Mouse (Mus musculus) kidney, embryonic 14.5 days (tissue): ENCODE data around the gene Gm42957. TPM values are rescaled to one million over a fixed set of nuclear protein-coding genes. Genes with fewer than 3 reads are reported as not detected.

ENCODE experiments used
- ATAC-seq: fragments of 200-750 bp; cut with Nextera tagmentation; 2 replicates; pipeline ENCODE4 v1.8.0; 2017; ENCODE audit warnings: moderate number of reproducible peaks, mild to moderate bottlenecking, moderate TSS enrichment, moderate library complexity; ENCODE audit not compliant: low FRiP score, low TSS enrichment
- H3K27ac ChIP-seq: fragments of 300-500 bp; sonication (generic); 2 replicates; pipeline ENCODE4 v1.5.1; 2014; ENCODE audit warnings: low read depth, mild to moderate bottlenecking, low read length, moderate library complexity, mixed read lengths
- H3K27me3 ChIP-seq: fragments of 300-500 bp; sonication (generic); 2 replicates; pipeline ENCODE4 v1.6.1; 2014; ENCODE audit warnings: mild to moderate bottlenecking, low read length; ENCODE audit not compliant: control insufficient read depth, insufficient read depth
- H3K36me3 ChIP-seq: fragments of 300-500 bp; sonication (generic); 2 replicates; pipeline ENCODE4 v1.6.1; 2014; ENCODE audit warnings: low read length, mixed read lengths; ENCODE audit not compliant: control insufficient read depth, insufficient read depth
- H3K4me1 ChIP-seq: fragments of 300-500 bp; sonication (generic); 2 replicates; pipeline ENCODE4 v1.6.1; 2014; ENCODE audit warnings: low read length, mixed read lengths; ENCODE audit not compliant: control insufficient read depth, insufficient read depth
- H3K4me2 ChIP-seq: fragments of 300-500 bp; sonication (generic); replicated peaks from 2 replicates; pipeline ENCODE4 v1.6.1; 2014; ENCODE audit warnings: low read depth, mild to moderate bottlenecking, low read length
- H3K4me3 ChIP-seq: fragments of 300-500 bp; sonication (generic); 2 replicates; pipeline ENCODE4 v1.5.1; 2014; ENCODE audit warnings: mild to moderate bottlenecking, low read length
- H3K9ac ChIP-seq: fragments of 300-500 bp; sonication (generic); 2 replicates; pipeline ENCODE4 v1.6.1; 2014; ENCODE audit warnings: low read depth, mild to moderate bottlenecking, low read length, moderate library complexity
- H3K9me3 ChIP-seq: fragments of 300-500 bp; sonication (generic); 2 replicates; pipeline ENCODE4 v1.6.1; 2016; ENCODE audit warnings: low read length; ENCODE audit not compliant: control insufficient read depth
- WGBS: fragments of 180-500 bp; shearing (Covaris S2); extraction: QIAGEN DNeasy Blood & Tissue Kit; methylation state at CpG from one replicate; pipeline ENCODE4 v1.1.7; 2014; 5-methylcytosine and 5-hydroxymethylcytosine counted together
- polyA plus RNA-seq: library from polyadenylated mRNA; unstranded; fragments of >200 nt; fragmentation: Nextera tagmentation; extraction: Ambion mirVana; gene quantifications from 2 replicates; pipeline ENCODE4 v1.2.1, GENCODE M21; 2014

Gm42957 gene
- polyA plus RNA-seq, result not detected in 2 replicates

DNA sequence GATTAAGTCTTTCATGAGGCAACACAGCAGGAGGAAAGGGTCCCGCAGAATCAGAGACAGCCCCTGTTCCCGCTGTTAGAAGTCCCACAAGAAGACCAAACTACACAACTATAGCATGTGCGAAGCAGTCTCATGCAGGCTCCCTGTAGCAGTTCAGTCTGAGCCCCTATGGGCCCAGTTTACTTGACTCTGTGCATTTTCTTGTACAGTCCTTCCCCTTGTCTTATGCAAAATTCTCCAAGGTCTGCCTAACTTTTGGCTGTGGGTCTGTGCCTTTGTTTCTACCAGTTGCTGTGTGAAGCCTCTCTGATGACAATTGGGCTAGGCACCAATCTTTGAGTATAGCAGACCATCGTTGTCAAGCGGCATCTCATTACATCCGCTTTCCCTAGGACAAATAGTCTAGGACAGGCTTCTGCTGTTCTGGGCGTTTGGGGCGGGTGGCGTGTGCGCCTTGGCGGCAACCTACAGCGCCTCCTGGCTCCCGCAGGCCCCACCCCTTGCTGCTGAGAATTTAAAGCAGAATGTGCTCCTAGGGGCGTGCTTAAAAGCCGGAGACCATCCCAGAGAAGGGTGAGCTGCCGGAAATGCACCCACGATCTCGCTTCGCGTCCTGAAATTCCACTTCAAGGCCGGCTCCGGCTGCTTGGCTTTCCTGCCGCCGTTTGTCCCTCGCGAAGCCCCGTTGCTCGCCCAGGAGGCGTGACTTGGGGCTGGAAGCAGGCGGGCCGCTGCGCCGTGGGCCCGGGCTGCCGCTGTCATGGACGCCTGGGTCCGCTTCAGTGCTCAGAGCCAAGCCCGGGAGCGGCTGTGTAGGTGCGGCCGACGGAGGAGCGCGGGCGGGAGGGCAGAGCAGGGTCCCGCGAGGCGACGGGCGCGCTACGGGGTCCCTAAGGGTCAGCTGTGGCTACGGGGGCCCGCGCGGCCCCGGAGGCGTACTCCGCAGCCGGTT, at the start of gene Gm42957, which contains the start of gene Pex11b:
Gm42957 (plus strand) TSS at position 547 of the 952 bp plus-strand sequence.
Pex11b (plus strand) TSS at position 449 of the 952 bp plus-strand sequence.
- 2% methylated on average over 60 of the region's 60 CpGs for WGBS
- Histone ChIP-seq H3K4me3 (peak within 1 kb of the TSS; percentile 91), H3K9ac (peak within 1 kb of the TSS; percentile 92), H3K36me3 (peaks cover 51% of the 10 kb centered on the region), H3K4me1 (peaks cover 19% of the 10 kb centered on the region; the same call in 1 of the 2 replicates), H3K4me2 (peak within 1 kb of the TSS; percentile 75), H3K27ac (peak within 1 kb of the TSS; percentile 87), H3K27me3 (no peaks in the 10 kb centered on the region), H3K9me3 (no peaks in the 10 kb centered on the region)
- peak; percentile 95 for ATAC-seq

DNA sequence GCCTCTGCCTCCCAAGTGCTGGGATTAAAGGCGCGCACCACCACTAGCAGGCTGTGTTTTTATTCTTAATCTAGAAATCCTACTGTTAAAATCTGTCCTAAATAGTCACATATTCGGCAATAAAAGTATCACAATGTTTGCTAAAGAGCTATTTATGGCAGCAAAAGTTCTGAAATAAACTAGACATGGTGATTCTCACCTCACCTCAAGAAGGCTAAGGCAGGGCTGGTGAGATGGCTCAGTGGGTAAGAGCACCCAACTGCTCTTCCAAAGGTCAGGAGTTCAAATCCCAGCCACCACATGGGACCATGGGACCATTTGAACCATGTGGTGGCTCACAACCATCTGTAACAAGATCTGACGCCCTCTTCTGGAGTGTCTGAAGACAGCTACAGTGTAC, 44.6 kb upstream of the Gm42957 start:
- H3K4me2 ChIP-seq, result no peak overlapping the region
- no peak for ATAC-seq
- H3K27ac ChIP-seq, result no peak overlapping the region
- H3K9me3 ChIP-seq, result no peaks in the 10 kb centered on the region
- WGBS, result 83% methylated on average over 4 of the region's 4 CpGs
- peaks cover 1% of the 10 kb centered on the region for H3K4me1 ChIP-seq
- peaks cover 2% of the 10 kb centered on the region; the same call in 1 of the 2 replicates for H3K27me3 ChIP-seq
- no peak overlapping the region for H3K9ac ChIP-seq
- H3K4me3 ChIP-seq, result no peak overlapping the region
- no peaks in the 10 kb centered on the region for H3K36me3 ChIP-seq

DNA sequence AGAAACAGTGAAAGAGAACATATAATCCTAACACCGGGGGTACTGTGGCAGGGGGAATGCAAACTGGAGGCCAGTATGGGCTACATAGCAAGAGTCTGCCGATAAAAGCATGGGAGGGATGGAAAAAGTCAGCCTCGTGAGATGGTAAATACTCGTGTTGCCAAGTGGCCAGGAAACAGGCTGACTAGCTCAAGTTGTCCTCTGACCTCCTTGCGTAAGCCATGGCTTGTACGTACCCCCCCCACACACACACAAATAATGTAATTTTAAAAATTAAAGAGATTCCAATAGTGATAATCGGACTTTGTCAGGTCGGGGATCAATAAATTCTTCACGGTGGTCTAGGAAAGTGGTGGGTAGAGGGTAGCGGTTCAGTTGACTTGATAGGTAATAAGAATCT, 41.9 kb upstream of the Gm42957 start:
- 1% methylated on average over 10 of the region's 10 CpGs for WGBS
- Histone ChIP-seq H3K4me1 (peaks cover 26% of the 10 kb centered on the region), H3K27me3 (peaks cover 21% of the 10 kb centered on the region), H3K9me3 (no peaks in the 10 kb centered on the region), H3K9ac (peak overlapping the region; percentile 53; the same call in 1 of the 2 replicates), H3K36me3 (no peaks in the 10 kb centered on the region), H3K4me2 (peak overlapping the region; percentile 78), H3K4me3 (peak overlapping the region; percentile 45), H3K27ac (no peak overlapping the region)
- no peak for ATAC-seq

DNA sequence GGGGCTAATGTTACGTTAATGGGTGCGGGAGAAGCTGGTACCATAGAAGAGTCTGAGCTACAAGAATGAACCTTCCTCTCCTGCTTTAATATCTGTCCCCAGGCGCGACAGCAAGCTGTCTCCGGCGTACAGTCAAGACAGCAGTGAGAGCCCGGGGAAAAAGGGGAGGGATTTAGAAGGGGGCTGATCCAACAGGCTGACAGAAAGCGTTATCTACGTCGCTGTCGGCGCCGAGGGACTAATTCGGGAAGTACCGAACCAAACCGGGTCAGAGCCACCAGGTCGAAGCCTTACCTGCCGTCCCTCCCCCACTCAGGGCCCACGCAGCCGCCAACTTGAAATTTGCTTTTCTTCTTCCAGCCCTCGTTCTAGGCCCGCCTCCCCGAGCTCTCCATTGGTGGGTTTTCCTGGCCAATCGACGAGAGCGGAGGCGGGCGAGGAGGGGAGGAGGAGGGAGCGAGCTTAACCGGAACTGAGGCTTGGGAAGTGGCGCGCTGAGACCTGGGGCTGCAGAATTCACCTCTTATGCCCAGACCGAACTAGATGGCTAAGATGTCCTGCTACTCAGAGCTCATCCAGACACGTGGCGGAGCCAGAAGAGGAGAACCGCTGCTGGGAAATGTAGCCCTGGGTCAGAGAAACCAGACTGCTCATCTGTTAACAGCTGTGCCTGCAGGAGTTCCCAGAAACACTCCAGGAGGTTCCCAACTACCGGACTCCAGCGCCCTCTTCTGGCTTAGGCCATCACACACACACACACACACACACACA, 41.3 kb upstream of the Gm42957 start, which contains the start of gene Polr3gl:
Polr3gl (minus strand) TSS at position 392 of the 771 bp plus-strand sequence.
- Histone ChIP-seq H3K4me2 (peak within 1 kb of the TSS; percentile 78), H3K36me3 (no peaks in the 10 kb centered on the region), H3K4me1 (peaks cover 30% of the 10 kb centered on the region), H3K27ac (0 out of 2 replicates have a peak within 1 kb of the TSS, but pooled peaks have one; percentile 39), H3K9ac (peak within 1 kb of the TSS; percentile 53), H3K4me3 (peak within 1 kb of the TSS; percentile 45), H3K9me3 (no peaks in the 10 kb centered on the region), H3K27me3 (peaks cover 25% of the 10 kb centered on the region)
- WGBS, result under 1% methylated on average over 38 of the region's 38 CpGs
- ATAC-seq, result peak; percentile 86

DNA sequence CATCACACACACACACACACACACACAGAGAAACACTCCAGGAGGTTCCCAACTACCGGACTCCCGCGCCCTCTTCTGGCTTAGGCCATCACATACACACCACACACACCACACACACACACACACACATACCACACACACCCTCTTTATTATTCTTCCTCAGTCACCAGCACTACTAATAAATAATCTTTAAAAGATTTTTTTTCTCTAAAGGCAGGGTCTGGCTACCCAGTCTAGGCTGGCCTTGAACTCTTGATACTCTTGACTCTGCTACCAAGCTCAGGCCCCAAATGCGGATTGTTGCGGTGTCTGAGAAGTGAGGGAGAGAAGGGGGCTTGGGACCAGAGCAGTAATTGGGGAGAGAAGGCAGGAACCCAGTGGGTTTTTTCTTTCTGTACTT, 40.4 kb upstream of the Gm42957 start:
- Histone ChIP-seq H3K4me3 (no peak overlapping the region), H3K27ac (no peak overlapping the region), H3K9me3 (no peaks in the 10 kb centered on the region), H3K36me3 (no peaks in the 10 kb centered on the region), H3K9ac (no peak overlapping the region), H3K27me3 (peaks cover 28% of the 10 kb centered on the region), H3K4me2 (no peak overlapping the region), H3K4me1 (peaks cover 30% of the 10 kb centered on the region)
- no peak for ATAC-seq
- 75% methylated on average over 5 of the region's 5 CpGs for WGBS

DNA sequence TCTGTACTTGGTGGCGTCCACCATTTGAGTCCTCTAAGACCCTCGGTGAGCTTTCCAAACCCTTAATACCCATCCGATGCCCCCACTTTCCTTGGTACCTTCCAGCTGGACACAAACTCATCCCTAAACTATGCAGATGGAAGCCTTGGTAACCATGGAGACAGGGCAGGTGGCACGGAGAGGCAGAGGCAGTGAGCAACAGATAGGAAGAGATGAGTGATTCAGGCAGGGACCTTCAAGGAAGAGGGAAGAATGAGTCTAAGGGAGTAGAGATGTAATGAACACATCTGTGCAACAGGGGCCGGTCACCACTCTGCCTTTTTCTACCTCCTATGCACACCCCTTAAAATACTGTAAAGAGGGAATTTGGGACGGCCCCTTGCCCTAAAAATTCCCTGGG, 39.6 kb upstream of the Gm42957 start:
- 22% methylated on average over 6 of the region's 6 CpGs for WGBS
- Histone ChIP-seq H3K27me3 (peaks cover 28% of the 10 kb centered on the region), H3K36me3 (no peaks in the 10 kb centered on the region), H3K9ac (no peak overlapping the region; the same call in 1 of the 2 replicates), H3K9me3 (no peaks in the 10 kb centered on the region), H3K4me1 (peaks cover 30% of the 10 kb centered on the region), H3K4me2 (peak overlapping the region; percentile 96; the same call in 1 of the 2 replicates), H3K4me3 (peak overlapping the region; percentile 47; the same call in 1 of the 2 replicates), H3K27ac (no peak overlapping the region)
- no peak for ATAC-seq

DNA sequence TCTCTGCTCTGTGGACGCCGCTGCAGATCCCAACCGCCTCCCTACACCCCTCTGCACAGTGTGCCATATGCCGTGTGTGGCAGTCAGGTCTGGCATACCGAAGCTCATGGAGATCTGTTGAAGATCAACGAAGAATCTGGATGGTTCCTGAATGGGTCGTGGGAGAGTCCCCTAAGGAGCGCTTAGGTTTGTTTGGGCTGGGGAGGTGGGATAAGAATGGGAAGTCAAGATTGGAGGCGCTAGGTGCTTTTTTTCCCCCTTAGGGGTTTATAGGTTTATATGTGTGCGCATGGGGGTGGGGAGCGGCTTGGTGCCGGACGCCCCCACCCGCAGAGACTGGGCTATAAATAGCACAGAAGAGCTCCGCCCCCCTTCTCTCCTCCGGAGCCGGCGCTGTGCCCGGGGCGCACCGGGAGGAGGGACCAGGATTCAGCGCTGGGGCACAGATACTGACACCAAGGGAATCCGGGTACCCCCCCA, 39.0 kb upstream of the Gm42957 start, which contains the start of gene Ankrd34a:
Ankrd34a (plus strand) TSS at position 409 of the 480 bp plus-strand sequence.
- Histone ChIP-seq H3K9me3 (no peaks in the 10 kb centered on the region), H3K9ac (peak within 1 kb of the TSS; percentile 62), H3K27ac (no peak within 1 kb of the TSS), H3K4me1 (peaks cover 30% of the 10 kb centered on the region), H3K36me3 (no peaks in the 10 kb centered on the region), H3K4me2 (peak within 1 kb of the TSS; percentile 96), H3K4me3 (peak within 1 kb of the TSS; percentile 47), H3K27me3 (peaks cover 32% of the 10 kb centered on the region)
- no peak for ATAC-seq
- 1% methylated on average over 23 of the region's 23 CpGs for WGBS

DNA sequence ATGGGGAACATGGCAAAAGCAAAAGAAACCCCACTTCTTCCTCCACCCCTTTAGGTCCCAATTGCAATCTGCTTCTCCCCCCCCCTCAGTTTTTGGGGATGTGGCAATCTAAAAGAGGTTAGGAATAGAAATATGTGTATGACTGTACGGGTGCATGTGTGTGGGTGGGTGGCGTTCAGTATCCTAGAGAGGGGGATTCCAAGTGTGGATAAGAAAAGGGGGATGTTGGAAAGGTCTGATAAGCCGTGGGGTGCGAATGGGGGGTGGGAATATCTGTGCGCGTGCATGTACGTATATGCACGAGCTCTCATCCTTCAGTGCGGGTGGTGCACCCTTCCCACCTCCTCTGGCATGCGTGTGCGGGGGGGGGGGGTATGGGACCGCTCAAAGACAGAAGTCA, 38.4 kb upstream of the Gm42957 start:
- whole genome bisulfite sequencing, result under 1% methylated on average over 11 of the region's 12 CpGs
- Histone ChIP-seq H3K4me1 (peaks cover 30% of the 10 kb centered on the region), H3K4me2 (peak overlapping the region; percentile 96), H3K9me3 (no peaks in the 10 kb centered on the region), H3K27ac (no peak overlapping the region), H3K4me3 (peak overlapping the region; percentile 47), H3K9ac (peak overlapping the region; percentile 62; the same call in 1 of the 2 replicates), H3K27me3 (peaks cover 32% of the 10 kb centered on the region), H3K36me3 (no peaks in the 10 kb centered on the region)
- no peak for ATAC-seq
